Mouse (Mus musculus) small intestine, adult 2 months (tissue): ENCODE data around the gene Camta1.

ENCODE experiments used
- CTCF ChIP-seq: fragments of 200-500 bp; IDR thresholded peaks from 2 replicates; pipeline ENCODE4 v1.5.1; 2012; ENCODE audit warnings: low read depth, mild to moderate bottlenecking, control low read depth, inconsistent platforms, low read length, moderate library complexity, mixed read lengths; ENCODE audit not compliant: insufficient replicate concordance, insufficient read length; ENCODE audit errors: extremely low read depth
- POLR2A ChIP-seq: fragments of 200-500 bp; IDR thresholded peaks from 2 replicates; pipeline ENCODE4 v1.6.1; 2012; ENCODE audit warnings: low read depth, mild to moderate bottlenecking, control low read depth, inconsistent platforms, low read length, moderate library complexity

GRCm38 (mm10) chr4:151081977-151082376 is 779.7 kb downstream of the Camta1 start:
- TF ChIP-seq CTCF (no peak), POLR2A (no peak)
